Mouse (Mus musculus): ENCODE measurements around the gene Slc45a2. TPM values are rescaled to one million over a fixed set of nuclear protein-coding genes. Genes with fewer than 3 reads are reported as not detected.

The Slc45a2 gene
- polyA plus RNA-seq, 1 experiment from 2014 or later = not detected

GRCm38 (mm10) chr15:11041229-11041628 lies 40.7 kb downstream of the Slc45a2 start:
- Histone ChIP-seq H3K9ac (ENCODE audit: low read length) (no peak overlapping the region), H3K4me3 (ENCODE audit: low read depth, low read length) (no peak overlapping the region), H3K27me3 (replicated peaks; ENCODE audit: control insufficient read depth, insufficient read depth, low read length) (peaks cover 22% of the 10 kb centered on the region), H3K4me1 (ENCODE audit: control insufficient read depth, insufficient read depth, low read length) (peaks cover 4% of the 10 kb centered on the region; the same call in 1 of the 2 replicates), H3K36me3 (ENCODE audit: control insufficient read depth, insufficient read depth, low read length) (no peaks in the 10 kb centered on the region), H3K4me2 (ENCODE audit: low read length) (no peak overlapping the region), H3K9me3 (replicated peaks; ENCODE audit: control insufficient read depth, low read length) (no peaks in the 10 kb centered on the region), H3K27ac (ENCODE audit: low read depth, low read length) (no peak overlapping the region)
- WGBS = 90% methylated on average over 2 of the region's 2 CpGs
- ATAC-seq (no peak), DNase-seq (ENCODE audit: low spot score) (no peak)

GRCm38 (mm10) chr15:11042828-11043227 lies 42.3 kb downstream of the Slc45a2 start:
- WGBS = 71% methylated on average over 5 of the region's 5 CpGs
- no peaks in the 10 kb centered on the region for H3K36me3 ChIP-seq (ENCODE audit: control insufficient read depth, insufficient read depth, low read length)
- H3K4me1 ChIP-seq (ENCODE audit: control insufficient read depth, insufficient read depth, low read length) = no peaks in the 10 kb centered on the region
- ATAC-seq = no peak
- H3K27me3 ChIP-seq (replicated peaks; ENCODE audit: control insufficient read depth, insufficient read depth, low read length) = peaks cover 6% of the 10 kb centered on the region; the same call in 1 of the 2 replicates
- H3K4me3 ChIP-seq (ENCODE audit: low read depth, low read length) = no peak overlapping the region
- no peak overlapping the region for H3K4me2 ChIP-seq (ENCODE audit: low read length)
- H3K9me3 ChIP-seq (replicated peaks; ENCODE audit: control insufficient read depth, low read length) = no peaks in the 10 kb centered on the region
- H3K9ac ChIP-seq (ENCODE audit: low read length) = no peak overlapping the region
- no peak overlapping the region for H3K27ac ChIP-seq (ENCODE audit: low read depth, low read length)
- no peak for DNase-seq (ENCODE audit: low spot score)

GRCm38 (mm10) chr15:11053678-11054439 lies 53.3 kb downstream of the Slc45a2 start:
- WGBS = 66% methylated on average over 10 of the region's 10 CpGs
- H3K4me2 ChIP-seq (ENCODE audit: low read length) = no peak overlapping the region
- peak; percentile 29; the same call in 1 of the 2 replicates for ATAC-seq
- no peak overlapping the region for H3K4me3 ChIP-seq (ENCODE audit: low read depth, low read length)
- no peaks in the 10 kb centered on the region for H3K36me3 ChIP-seq (ENCODE audit: control insufficient read depth, insufficient read depth, low read length)
- no peak for DNase-seq (ENCODE audit: low spot score)
- no peaks in the 10 kb centered on the region for H3K4me1 ChIP-seq (ENCODE audit: control insufficient read depth, insufficient read depth, low read length)
- H3K27ac ChIP-seq (ENCODE audit: low read depth, low read length) = no peak overlapping the region
- no peaks in the 10 kb centered on the region for H3K9me3 ChIP-seq (replicated peaks; ENCODE audit: control insufficient read depth, low read length)
- H3K9ac ChIP-seq (ENCODE audit: low read length) = no peak overlapping the region
- H3K27me3 ChIP-seq (replicated peaks; ENCODE audit: control insufficient read depth, insufficient read depth, low read length) = no peaks in the 10 kb centered on the region

GRCm38 (mm10) chr15:11054440-11055080 lies 54.0 kb downstream of the Slc45a2 start:
- Histone ChIP-seq H3K36me3 (ENCODE audit: control insufficient read depth, insufficient read depth, low read length) (no peaks in the 10 kb centered on the region), H3K9ac (ENCODE audit: low read length) (no peak overlapping the region), H3K4me1 (ENCODE audit: control insufficient read depth, insufficient read depth, low read length) (no peaks in the 10 kb centered on the region), H3K4me2 (ENCODE audit: low read length) (no peak overlapping the region), H3K4me3 (ENCODE audit: low read depth, low read length) (no peak overlapping the region), H3K9me3 (replicated peaks; ENCODE audit: control insufficient read depth, low read length) (no peaks in the 10 kb centered on the region), H3K27ac (ENCODE audit: low read depth, low read length) (no peak overlapping the region), H3K27me3 (replicated peaks; ENCODE audit: control insufficient read depth, insufficient read depth, low read length) (no peaks in the 10 kb centered on the region)
- no peak for DNase-seq (ENCODE audit: low spot score)
- 83% methylated on average over 7 of the region's 7 CpGs for WGBS
- no peak for ATAC-seq

GRCm38 (mm10) chr15:11062903-11063302 lies 62.4 kb downstream of the Slc45a2 start:
- H3K27me3 ChIP-seq (replicated peaks; ENCODE audit: control insufficient read depth, insufficient read depth, low read length) = no peaks in the 10 kb centered on the region
- WGBS = 96% methylated on average over 1 of the region's 1 CpGs
- H3K9ac ChIP-seq (ENCODE audit: low read length) = no peak overlapping the region
- H3K36me3 ChIP-seq (ENCODE audit: control insufficient read depth, insufficient read depth, low read length) = no peaks in the 10 kb centered on the region
- 0 out of 2 replicates have a peak, but pooled peaks cover 11% of the 10 kb centered on the region for H3K4me1 ChIP-seq (ENCODE audit: control insufficient read depth, insufficient read depth, low read length)
- DNase-seq (ENCODE audit: low spot score) (no peak), ATAC-seq (no peak)
- H3K9me3 ChIP-seq (replicated peaks; ENCODE audit: control insufficient read depth, low read length) = no peaks in the 10 kb centered on the region
- no peak overlapping the region for H3K4me2 ChIP-seq (ENCODE audit: low read length)
- H3K27ac ChIP-seq (ENCODE audit: low read depth, low read length) = no peak overlapping the region
- no peak overlapping the region for H3K4me3 ChIP-seq (ENCODE audit: low read depth, low read length)

GRCm38 (mm10) chr15:11064160-11064557 lies 63.6 kb downstream of the Slc45a2 start:
- H3K4me2 ChIP-seq (ENCODE audit: low read length) = peak overlapping the region; percentile 52; the same call in 1 of the 2 replicates
- ATAC-seq (peak; percentile 11; the same call in 1 of the 2 replicates), DNase-seq (ENCODE audit: low spot score) (no peak)
- H3K36me3 ChIP-seq (ENCODE audit: control insufficient read depth, insufficient read depth, low read length) = no peaks in the 10 kb centered on the region
- WGBS = 17% methylated on average over 2 of the region's 2 CpGs
- H3K4me1 ChIP-seq (ENCODE audit: control insufficient read depth, insufficient read depth, low read length) = 0 out of 2 replicates have a peak, but pooled peaks cover 11% of the 10 kb centered on the region
- no peak overlapping the region for H3K27ac ChIP-seq (ENCODE audit: low read depth, low read length)
- peak overlapping the region; percentile 29; the same call in 1 of the 2 replicates for H3K9ac ChIP-seq (ENCODE audit: low read length)
- no peaks in the 10 kb centered on the region for H3K9me3 ChIP-seq (replicated peaks; ENCODE audit: control insufficient read depth, low read length)
- no peaks in the 10 kb centered on the region for H3K27me3 ChIP-seq (replicated peaks; ENCODE audit: control insufficient read depth, insufficient read depth, low read length)
- H3K4me3 ChIP-seq (ENCODE audit: low read depth, low read length) = no peak overlapping the region

- Histone ChIP-seq H3K4me1 (ENCODE audit: control insufficient read depth, insufficient read depth, low read length) (0 out of 2 replicates have a peak, but pooled peaks cover 11% of the 10 kb centered on the region), H3K4me3 (ENCODE audit: low read depth, low read length) (peak within 1 kb of the TSS; percentile 14), H3K9me3 (replicated peaks; ENCODE audit: control insufficient read depth, low read length) (no peaks in the 10 kb centered on the region), H3K27ac (ENCODE audit: low read depth, low read length) (peak within 1 kb of the TSS; percentile 33; the same call in 1 of the 2 replicates), H3K36me3 (ENCODE audit: control insufficient read depth, insufficient read depth, low read length) (no peaks in the 10 kb centered on the region), H3K4me2 (ENCODE audit: low read length) (peak within 1 kb of the TSS; percentile 52), H3K9ac (ENCODE audit: low read length) (peak within 1 kb of the TSS; percentile 29), H3K27me3 (replicated peaks; ENCODE audit: control insufficient read depth, insufficient read depth, low read length) (no peaks in the 10 kb centered on the region)
- DNase-seq (ENCODE audit: low spot score) (peak; percentile 77), ATAC-seq (peak; percentile 91)
- WGBS = 4% methylated on average over 25 of the region's 25 CpGs
Observed at GRCm38 (mm10) chr15:11064558-11065411, 64.3 kb downstream of the Slc45a2 start, which contains the start of gene Adamts12. TSS of gene Adamts12 (plus strand) at chr15:11064790.

- Histone ChIP-seq H3K9me3 (replicated peaks; ENCODE audit: control insufficient read depth, low read length) (no peaks in the 10 kb centered on the region), H3K36me3 (ENCODE audit: control insufficient read depth, insufficient read depth, low read length) (no peaks in the 10 kb centered on the region), H3K4me2 (ENCODE audit: low read length) (peak overlapping the region; percentile 52), H3K4me3 (ENCODE audit: low read depth, low read length) (peak overlapping the region; percentile 14; the same call in 1 of the 2 replicates), H3K27me3 (replicated peaks; ENCODE audit: control insufficient read depth, insufficient read depth, low read length) (no peaks in the 10 kb centered on the region), H3K27ac (ENCODE audit: low read depth, low read length) (no peak overlapping the region), H3K4me1 (ENCODE audit: control insufficient read depth, insufficient read depth, low read length) (0 out of 2 replicates have a peak, but pooled peaks cover 11% of the 10 kb centered on the region), H3K9ac (ENCODE audit: low read length) (peak overlapping the region; percentile 29)
- no peak for ATAC-seq
- peak; percentile 3 for DNase-seq (ENCODE audit: low spot score)
- WGBS = 14% methylated on average over 9 of the region's 9 CpGs
Observed at GRCm38 (mm10) chr15:11065528-11066171, 65.1 kb downstream of the Slc45a2 start.
